Mouse (Mus musculus) embryonic fibroblast, embryonic 13.5 days (primary cell): ENCODE data around the gene Ube2l6. TPM values are rescaled to one million over a fixed set of nuclear protein-coding genes. Genes with fewer than 3 reads are reported as not detected.
A peak's percentile ranks its signal among the peaks of the same experiment; 100 is the strongest.
"Not testable (repeated sequence)": the region's sequence is repeated elsewhere in the genome, so short reads cannot be mapped to it uniquely, and the experiment has no call there.

Source experiments
- H3K27ac ChIP-seq: 2 replicates; pipeline ENCODE4 v1.5.1; 2012; ENCODE audit warnings: low read length, control low read depth, inconsistent platforms; ENCODE audit not compliant: insufficient read depth
- H3K4me1 ChIP-seq: 2 replicates; pipeline ENCODE4 v1.6.1; 2011; ENCODE audit warnings: low read length; ENCODE audit not compliant: control insufficient read depth, insufficient read depth
- H3K4me3 ChIP-seq: 2 replicates; pipeline ENCODE4 v1.5.1; 2011; ENCODE audit warnings: mild to moderate bottlenecking, control low read depth, low read length; ENCODE audit not compliant: insufficient read depth
- CTCF ChIP-seq: IDR thresholded peaks from 2 replicates; pipeline ENCODE4 v1.5.1; 2011; ENCODE audit warnings: mild to moderate bottlenecking, control low read depth, low read length, moderate library complexity, borderline replicate concordance; ENCODE audit not compliant: insufficient read depth
- POLR2A ChIP-seq: IDR thresholded peaks from 2 replicates; pipeline ENCODE4 v1.6.1; 2011; ENCODE audit warnings: low read depth, mild to moderate bottlenecking, control low read depth, low read length, moderate library complexity
- polyA plus RNA-seq: library from polyadenylated mRNA; stranded (reverse); fragments of >200 nt; gene quantifications from 2 replicates; pipeline ENCODE4 v1.2.4, GENCODE M21; 2011; ENCODE audit warnings: low read depth; ENCODE audit not compliant: missing spikeins, insufficient read length

Ube2l6 gene
- polyA plus RNA-seq, 1 experiment, result 17.6 TPM

GRCm38 (mm10) chr2:84790418-84790817 is 8.2 kb upstream of the Ube2l6 start:
- Histone ChIP-seq H3K27ac (no peak overlapping the region), H3K4me3 (no peak overlapping the region), H3K4me1 (no peaks in the 10 kb centered on the region)
- TF ChIP-seq CTCF, result no peak
- TF ChIP-seq POLR2A, result no peak

- no peak overlapping the region for H3K27ac ChIP-seq
- H3K4me1 ChIP-seq, result no peaks in the 10 kb centered on the region
- TF ChIP-seq CTCF, result no peak
- no peak for TF ChIP-seq POLR2A
- H3K4me3 ChIP-seq, result no peak overlapping the region
Measured at GRCm38 (mm10) chr2:84792516-84792915, 6.1 kb upstream of the Ube2l6 start.

GRCm38 (mm10) chr2:84793154-84793553 is 5.5 kb upstream of the Ube2l6 start:
- H3K27ac ChIP-seq, result no peak overlapping the region
- H3K4me3 ChIP-seq, result no peak overlapping the region
- H3K4me1 ChIP-seq, result no peaks in the 10 kb centered on the region
- TF ChIP-seq POLR2A, result no peak
- TF ChIP-seq CTCF, result no peak

GRCm38 (mm10) chr2:84793871-84794270 is 4.8 kb upstream of the Ube2l6 start:
- H3K4me1 ChIP-seq, result no peaks in the 10 kb centered on the region
- H3K27ac ChIP-seq, result no peak overlapping the region
- TF ChIP-seq POLR2A (no peak), CTCF (no peak)
- no peak overlapping the region for H3K4me3 ChIP-seq

- Histone ChIP-seq H3K27ac (no peak overlapping the region), H3K4me3 (peak overlapping the region; percentile 71), H3K4me1 (peaks cover 2% of the 10 kb centered on the region; the same call in 1 of the 2 replicates)
- peak; percentile 70; the same call in 1 of the 2 replicates for TF ChIP-seq CTCF
- no peak for TF ChIP-seq POLR2A
Measured at GRCm38 (mm10) chr2:84797833-84798492, 665 bp upstream of the Ube2l6 start.

- peak overlapping the region; percentile 71 for H3K4me3 ChIP-seq
- H3K27ac ChIP-seq, result peak overlapping the region; percentile 30; the same call in 1 of the 2 replicates
- TF ChIP-seq POLR2A (peak; percentile 29; the same call in 1 of the 2 replicates), CTCF (no peak)
- peaks cover 2% of the 10 kb centered on the region; the same call in 1 of the 2 replicates for H3K4me1 ChIP-seq
Measured at GRCm38 (mm10) chr2:84799041-84799561, 473 bp downstream of the Ube2l6 start.

- TF ChIP-seq POLR2A, result no peak
- no peak for TF ChIP-seq CTCF
- H3K4me1 ChIP-seq, result peaks cover 2% of the 10 kb centered on the region; the same call in 1 of the 2 replicates
- no peak overlapping the region for H3K27ac ChIP-seq
- no peak overlapping the region for H3K4me3 ChIP-seq
Measured at GRCm38 (mm10) chr2:84800304-84800703, 1.7 kb downstream of the Ube2l6 start.

- not testable (repeated sequence) for H3K27ac ChIP-seq, H3K4me1 ChIP-seq, H3K4me3 ChIP-seq
Measured at GRCm38 (mm10) chr2:84801223-84801622, 2.6 kb downstream of the Ube2l6 start.

GRCm38 (mm10) chr2:84803963-84804362 is 5.3 kb downstream of the Ube2l6 start:
- TF ChIP-seq POLR2A, result no peak
- TF ChIP-seq CTCF, result no peak
- H3K27ac ChIP-seq, result no peak overlapping the region
- peaks cover 2% of the 10 kb centered on the region; the same call in 1 of the 2 replicates for H3K4me1 ChIP-seq
- no peak overlapping the region for H3K4me3 ChIP-seq

- Histone ChIP-seq H3K4me3 (no peak overlapping the region), H3K4me1 (no peaks in the 10 kb centered on the region), H3K27ac (no peak overlapping the region)
- TF ChIP-seq CTCF, result no peak
- no peak for TF ChIP-seq POLR2A
Measured at GRCm38 (mm10) chr2:84806546-84806945, 7.9 kb downstream of the Ube2l6 start.
